Mouse (Mus musculus) fat pad, adult 2 months (tissue): ENCODE results near the gene Stx18.

Experiments
- DNase-seq: peaks from one replicate; pipeline ENCODE4 v3.0.0-alpha.2; 2011; ENCODE audit warnings: low read depth, low spot score; ENCODE audit errors: extremely low read depth

Gene Stx18

DNA sequence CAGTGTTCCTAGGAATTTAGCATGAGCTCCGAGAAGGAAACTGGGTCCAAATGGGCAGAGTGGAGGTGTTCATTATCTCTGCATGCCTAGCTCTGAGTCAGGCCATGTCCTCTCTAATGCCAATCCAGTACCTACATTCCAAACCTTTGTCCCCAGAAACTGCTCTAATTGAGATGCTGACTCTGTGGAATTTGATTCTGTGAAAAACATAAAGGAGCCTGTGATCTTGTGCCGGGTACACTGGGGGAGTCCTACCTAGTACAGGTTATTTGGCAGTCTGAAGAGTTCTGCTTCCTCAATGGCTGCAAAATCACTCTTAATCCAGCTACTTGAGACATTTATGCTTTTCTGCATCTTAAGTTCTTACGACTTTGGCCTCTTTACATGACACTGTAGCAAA, 40.0 kb downstream of the Stx18 start:
- no peak for DNase-seq

DNA sequence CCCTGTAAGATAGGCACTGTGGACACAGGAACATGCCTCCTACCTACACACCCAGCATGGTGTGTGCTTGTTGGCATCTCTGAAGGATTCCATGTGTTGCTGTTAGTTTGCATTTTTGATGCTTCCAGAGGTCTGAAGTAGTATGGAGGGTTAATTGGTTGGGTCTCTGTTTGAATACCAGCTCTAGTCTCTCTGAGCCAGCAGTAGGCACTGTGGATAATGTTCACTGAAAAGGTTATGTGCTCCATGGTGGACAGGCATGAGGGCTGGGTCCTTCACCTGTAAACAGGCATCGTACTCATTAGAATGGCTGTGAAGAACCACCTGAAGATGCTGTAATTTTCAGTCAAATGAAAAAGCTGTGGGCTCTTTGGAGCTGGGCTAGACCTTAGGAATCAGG, 41.9 kb downstream of the Stx18 start:
- no peak for DNase-seq

DNA sequence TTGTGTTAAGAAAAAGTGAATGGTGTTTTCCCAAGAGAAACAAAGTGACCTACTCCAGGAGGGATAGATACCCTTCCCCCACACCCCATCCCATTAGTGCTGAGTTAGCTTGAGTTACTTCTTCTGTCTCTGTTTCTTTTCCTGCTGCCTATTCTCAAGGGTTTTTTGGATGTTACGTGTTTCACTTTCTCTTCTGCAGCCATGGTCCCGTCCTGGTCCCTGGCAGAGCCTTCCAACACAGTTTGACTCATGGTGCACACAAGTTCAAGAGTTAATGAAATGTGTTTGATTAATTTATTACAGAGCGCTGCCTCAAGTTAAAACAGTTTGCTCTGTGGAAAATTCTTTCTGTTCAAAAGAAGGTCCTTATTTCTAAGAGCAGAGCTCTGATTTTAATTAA, 44.0 kb downstream of the Stx18 start:
- DNase-seq, result no peak

DNA sequence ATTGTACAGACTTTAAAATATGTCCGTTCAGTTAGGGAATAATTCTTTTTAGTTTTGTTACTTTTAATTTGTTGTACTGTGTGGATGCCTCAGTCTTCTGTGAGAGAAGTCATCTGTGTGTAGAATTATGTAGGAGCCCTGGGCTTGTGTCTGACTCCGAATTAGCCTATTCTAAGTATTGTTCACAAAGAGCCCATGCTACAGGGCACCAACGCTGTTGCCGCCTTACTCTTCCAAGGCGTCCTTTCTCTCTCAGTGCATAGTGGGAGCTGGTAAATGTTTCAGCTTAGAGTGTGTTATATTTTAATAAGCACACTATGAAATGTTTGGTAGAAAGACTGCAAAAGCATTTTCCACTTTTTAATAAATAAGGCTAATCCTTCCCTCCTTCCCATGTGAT, 44.8 kb downstream of the Stx18 start:
- DNase-seq, result no peak

DNA sequence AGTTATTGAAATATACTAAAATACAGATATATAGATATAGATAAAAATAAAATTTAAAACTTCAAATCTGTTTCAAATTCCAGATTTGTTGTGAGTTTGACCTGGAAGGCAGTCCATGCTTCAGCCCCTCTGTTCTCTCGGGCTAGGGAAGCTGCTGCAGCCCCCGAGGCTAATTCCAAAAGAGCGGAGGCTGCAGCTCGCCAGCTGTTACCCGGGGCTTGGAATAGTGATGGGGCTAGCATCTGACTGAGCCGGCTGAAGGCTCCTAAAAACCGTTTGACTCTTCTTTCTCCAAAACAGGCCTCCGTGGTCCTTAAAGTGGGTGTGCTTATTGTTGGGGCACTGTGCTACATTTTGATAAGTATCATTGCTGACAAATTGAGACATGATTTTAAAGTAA, 46.1 kb downstream of the Stx18 start:
- DNase-seq, result no peak

DNA sequence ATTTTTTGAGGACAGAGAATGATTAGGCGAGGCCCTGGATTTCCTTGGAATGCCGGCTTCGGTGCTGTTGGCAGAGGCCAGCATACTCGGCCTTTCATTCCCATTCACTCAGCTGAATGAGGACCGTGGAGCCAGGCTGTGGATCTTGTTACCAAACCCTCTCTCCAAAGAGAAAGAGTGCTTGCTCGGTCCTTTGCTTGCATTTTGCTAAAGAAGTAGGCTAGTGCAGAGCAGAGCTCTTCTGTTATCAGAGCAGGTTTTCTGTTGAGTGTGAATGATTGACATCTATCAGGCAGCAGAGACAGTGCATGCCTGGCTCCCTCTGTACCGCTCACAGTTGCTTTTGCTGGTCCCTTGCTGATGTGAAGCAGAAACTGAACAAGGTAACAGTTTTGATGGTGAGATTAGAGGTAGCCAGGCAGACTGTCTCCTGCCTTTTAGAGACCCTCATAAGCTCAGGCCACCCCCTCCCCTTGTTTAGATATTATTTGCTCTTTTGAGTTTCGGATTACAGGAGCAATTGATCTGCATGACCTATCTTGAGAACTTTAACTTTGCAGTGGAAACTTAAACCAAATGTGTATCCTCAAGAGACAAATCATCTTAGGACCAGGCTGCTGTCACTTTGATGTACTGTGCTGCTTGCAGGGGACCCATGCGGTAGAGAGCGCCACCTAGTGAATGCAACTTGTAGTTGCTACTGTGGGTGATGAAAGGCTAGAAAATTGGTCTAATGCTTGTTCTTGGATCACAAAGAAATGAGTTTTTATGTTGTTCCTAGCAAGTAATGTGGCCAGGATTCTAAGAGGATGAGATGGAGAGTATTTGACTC, 47.2 kb downstream of the Stx18 start:
- no peak for DNase-seq

DNA sequence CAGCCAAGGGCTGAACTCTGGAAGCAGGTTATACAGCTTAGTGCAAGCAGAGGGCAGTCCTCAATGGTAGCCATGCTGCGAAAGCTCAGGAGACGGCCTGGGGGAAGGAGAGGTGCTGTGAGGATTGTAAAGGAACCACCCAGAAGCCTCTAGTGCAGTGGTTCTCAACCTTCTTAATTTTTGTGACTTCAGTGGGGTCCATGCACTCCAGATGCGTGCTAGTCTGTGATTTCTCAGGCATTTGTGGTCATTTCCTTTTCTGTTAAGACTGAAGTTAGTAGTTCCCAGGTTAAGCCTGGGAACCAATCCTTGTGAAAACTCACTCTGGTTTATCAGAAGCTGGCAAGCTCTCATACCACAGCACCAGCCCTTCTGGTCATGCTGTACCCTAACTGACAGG, 51.6 kb downstream of the Stx18 start:
- DNase-seq, result no peak

DNA sequence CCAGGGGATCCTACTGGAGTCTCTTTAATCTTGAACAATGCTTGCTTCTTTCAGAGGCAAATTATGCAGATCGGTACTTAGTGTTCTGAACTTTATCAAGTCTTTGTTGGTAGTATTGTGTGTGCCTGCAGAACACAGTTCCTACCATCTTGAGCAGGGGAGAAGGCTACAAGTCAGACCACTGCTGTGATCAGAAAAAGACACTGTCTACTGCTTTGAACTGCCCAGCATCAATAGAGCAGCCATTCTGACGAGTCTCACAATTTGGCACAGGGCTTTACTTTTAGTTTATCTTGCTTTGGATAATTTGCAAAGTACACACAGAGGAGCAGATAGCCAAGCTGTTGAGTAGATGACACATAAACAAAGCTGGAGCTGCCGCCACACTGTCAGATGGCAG, 52.0 kb downstream of the Stx18 start:
- DNase-seq, result no peak

DNA sequence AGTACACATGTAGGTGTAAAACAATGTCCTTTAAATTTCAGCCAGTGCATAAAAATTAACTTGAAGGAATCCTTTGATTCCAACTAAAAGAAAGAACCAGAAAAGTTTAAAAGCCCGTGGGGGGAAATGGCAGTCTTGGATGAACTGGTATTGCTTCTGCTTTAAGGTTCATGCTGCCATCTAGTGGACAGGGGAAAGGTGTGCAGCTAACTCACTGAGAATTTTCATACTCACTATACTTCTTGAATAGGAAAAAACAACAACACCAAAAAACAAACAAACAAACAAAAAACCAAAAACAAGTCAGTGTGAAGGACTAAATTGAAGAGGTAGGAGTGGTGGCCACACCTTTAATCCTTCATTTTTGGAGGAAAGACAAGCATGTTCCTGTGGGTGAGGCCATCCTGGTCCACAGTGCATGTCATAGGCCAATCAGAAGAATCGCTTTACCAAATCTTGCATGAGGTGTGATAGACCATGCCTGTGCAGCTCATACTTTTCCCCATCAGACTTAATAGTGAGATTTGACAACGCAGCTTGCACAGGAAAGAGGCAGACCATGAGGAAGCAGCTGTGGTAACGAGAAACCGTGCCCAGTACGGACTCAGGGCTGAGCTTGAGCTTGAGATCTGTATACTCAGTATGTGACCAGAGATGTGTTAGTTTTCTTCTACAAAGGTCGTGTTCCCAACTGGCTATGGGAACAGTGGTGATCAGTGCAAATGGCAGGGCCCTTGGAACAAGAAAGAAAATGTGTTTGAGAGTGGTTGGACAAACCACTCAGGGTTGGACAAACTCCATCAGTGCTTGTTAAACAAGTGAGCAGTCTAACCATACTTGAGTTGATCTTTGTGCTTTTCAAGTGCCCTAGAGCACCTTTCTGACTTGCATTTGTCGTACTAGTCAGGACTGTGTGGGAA, 52.8 kb downstream of the Stx18 start:
- no peak for DNase-seq

DNA sequence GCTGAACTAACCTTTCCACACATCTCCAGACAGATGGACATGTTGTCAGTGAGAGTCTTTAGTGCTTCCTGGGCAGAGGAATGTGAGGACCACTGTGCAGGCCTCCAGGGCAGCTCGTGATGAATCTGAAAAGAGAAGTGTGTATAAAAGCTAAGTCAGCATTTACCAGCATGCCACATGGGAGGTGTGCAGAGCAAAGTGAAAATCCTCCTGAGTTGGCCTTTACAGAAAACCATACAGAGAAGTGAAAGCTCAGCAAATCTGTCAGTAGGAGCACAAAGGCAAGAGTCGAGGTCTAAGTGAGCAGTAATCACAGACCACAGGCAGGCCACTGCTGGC, 53.4 kb downstream of the Stx18 start:
- DNase-seq, result no peak

DNA sequence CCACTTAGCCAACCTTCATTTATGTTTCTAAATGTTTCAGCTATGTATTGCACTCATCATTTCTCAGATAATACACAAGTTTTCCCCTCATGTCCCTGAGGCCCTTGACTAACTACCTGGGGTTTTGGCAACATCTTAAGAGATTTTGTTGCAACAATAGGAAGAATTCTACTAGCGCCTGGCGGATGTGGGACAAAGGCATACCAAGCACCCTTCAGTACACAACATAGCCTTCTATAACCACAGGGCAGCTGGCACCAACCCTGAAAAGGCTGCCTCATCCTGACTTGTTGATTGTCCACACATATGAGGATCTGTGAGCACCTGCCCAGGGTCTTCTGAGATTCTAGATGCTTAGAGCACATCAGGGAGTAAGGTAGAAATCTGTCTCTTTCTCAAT, 55.8 kb downstream of the Stx18 start:
- no peak for DNase-seq

DNA sequence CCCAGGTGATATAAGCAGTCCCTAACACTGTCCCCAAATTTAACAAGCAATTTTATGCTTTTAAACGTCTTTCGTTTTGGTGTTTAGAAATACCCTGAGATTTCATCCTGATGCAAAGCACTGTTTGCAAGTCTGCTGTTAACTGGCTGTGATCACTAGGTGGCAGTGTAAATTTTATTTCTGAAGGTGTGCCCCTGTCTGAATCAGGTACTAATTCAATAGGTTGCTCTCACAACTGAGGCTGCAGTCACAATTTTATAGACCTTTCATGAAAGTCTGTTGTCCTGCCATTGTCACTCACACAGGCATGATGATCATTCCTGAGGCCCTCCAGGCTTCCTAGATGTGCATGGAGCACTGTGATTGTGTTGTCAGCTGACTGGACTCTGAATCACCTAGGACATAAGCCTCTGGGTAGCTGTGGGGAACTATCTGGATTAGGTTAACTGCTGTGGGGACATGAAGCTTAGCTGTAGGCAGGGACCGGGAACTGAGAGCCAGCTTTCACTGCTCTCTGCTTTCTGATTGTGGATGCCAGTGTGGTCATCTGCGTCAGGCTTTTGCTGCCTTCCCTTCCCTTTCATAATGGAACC, 59.1 kb downstream of the Stx18 start:
- no peak for DNase-seq

DNA sequence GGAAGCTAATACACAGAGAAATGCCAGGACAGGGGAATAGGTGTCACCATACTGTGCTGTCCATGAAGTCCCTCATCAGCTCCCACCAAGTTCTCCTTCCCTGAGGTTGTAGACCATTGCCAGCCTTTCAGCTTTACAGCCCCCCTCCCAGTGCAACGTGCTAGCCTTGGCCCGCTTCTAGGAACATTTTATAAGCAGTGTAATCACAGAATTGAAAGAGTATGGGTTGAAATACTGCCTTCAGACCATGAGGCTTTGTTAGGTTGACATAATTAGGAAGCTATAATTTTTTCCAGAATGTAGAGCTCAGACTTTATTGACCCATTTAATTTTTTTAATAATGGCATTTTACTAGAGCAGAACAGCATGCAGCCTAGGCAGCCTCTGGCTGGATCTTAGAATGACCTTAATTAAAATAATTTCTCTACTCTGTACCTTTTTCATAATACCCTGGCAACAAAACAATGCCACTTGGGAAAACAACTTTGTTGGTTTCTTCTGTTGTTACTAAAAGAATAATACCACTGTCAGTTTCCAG, 60.7 kb downstream of the Stx18 start:
- no peak for DNase-seq

DNA sequence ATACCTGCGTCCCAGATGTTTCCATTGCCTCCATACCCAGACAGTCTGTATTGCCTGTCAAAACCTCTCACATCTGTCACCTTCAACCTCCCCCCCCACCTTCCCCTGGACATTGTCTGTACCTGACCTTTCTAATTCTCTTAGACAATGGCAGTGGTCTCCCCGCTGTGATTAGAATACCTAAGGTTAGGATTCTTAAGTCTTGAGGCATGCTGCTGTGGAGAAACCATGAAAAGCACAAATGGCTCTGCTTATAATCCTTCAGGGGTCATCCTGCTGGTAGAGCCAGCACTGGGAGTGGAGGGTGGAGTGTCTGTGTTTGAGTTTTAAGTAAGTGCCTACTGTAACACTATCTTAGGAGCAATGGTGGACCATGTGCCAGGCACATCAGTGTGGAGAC, 64.4 kb downstream of the Stx18 start:
- no peak for DNase-seq

DNA sequence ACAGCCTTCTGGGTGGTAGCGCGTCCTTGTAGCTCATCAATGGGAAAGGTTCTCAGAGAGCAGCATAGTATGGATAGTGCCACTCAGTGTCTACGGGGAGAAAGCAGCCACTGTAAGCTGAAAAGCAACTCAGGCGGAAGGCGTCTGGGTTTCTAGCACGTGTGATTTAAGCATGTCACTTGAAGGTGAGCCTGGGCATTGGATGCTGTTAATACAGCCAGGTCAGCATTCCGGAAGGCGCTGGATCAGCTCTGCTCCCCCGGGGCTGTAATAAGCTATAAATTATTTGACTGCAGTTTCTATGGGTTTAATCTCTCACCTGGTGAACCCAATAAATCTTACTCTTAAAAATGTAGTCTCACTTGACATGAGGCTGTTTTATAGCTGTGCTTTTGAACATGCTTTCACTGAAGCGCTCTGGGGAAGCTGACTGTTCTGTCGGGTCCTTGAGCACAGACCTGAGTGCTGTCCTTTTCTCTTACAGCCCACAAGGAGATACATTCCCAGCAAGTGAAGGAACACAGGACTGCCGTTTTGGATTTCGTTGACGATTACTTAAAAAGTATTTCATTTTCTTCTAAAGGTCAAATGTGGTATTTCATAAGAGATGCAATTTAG, 67.6 kb downstream of the Stx18 start:
- no peak for DNase-seq

DNA sequence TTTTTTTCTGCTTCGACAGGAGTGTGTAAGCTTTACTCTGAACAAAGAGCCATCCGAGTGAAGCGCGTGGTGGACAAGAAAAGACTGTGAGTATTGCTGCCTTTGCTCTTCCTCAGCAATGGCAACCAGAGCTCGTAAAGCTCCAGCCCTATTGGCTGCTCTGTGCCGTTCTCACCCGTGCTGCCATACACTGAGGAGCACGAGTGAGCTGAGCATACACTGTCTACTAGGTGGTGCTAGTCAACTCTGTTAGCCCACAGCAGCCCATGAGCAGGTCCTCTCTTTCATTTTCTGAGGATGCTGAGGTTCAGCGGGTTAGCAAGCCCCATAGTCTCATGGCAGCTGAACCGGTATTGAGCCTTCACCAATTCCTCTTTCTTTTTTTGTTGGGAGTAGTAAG, 68.3 kb downstream of the Stx18 start:
- no peak for DNase-seq

DNA sequence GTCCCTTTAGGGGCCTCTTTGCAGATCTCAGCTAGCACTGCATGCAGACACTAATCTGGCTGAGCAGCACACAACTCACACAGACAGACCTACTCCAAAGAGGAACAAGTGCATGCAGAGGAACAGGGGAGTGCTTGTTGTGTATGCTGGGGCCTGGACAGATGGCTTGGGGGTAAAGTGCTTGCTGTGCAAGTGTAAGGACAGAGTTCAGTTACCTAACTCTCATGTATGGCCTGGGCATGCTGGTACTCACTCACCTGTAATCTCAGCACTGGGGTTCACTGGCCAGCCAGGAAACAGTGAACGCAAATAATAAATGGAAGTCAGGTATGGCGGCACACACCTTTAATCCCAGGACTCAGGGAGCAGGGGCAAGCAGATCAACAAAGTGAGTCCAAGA, 76.0 kb downstream of the Stx18 start:
- no peak for DNase-seq

DNA sequence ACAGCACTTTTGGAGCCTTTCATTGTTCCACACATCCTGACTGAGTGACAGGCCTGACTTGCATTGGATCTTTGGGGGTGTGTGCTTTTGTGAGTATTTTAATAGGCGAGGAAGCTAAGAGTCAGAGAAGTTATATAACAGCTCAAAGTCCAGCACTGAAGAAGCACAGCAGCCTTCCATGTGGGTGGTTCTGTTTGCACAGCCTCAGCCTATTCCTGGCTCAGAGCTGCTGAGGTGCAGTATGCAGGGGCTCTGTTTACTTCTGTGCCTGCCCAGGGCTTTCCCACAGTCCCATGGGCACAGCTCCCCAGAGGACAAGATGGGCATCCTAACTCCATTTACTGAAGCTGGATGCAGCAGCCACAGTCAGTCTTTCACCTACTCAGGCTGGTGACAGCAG, 78.5 kb downstream of the Stx18 start:
- DNase-seq, result no peak

DNA sequence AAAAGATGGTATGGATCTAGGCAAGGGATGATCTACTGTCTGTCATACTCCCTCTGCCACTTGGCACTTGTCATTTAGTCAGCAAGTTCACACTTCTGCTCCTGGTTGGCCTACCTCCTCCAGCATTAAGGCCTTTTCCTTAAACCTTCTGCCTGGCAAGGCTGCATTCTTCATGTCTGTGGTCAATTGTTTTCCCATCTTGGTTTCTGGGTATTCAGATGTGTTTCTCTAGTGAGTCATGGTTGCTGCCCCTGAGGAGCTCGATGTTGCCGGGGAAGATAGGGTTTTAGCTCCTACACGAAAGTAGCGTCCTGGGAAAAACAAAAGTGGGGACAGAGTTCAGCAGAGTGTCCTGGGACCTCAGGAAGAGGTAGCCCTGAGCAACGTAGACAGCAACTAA, 80.7 kb downstream of the Stx18 start:
- no peak for DNase-seq

DNA sequence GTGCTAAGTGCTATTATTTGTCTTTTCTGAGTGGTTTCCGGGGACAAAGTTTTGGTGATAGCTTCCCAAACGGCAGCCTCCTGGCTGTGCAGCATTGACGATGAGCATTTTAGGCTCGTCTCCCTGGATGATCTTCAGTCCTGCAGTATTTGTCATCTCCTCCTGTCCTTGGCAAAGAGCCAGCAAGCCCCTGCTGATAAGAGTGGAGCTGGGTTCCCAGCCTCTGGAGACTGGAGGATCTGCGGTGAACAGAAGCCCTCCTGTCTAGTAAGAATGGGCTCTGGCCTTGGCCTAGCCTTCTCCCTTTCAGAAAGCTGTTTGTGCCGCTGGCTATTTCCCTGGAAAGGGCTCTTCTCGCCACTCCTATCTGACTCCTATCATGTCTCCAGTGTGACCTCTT, 83.2 kb downstream of the Stx18 start:
- DNase-seq, result no peak
